Mouse (Mus musculus) heart, adult 2 months (tissue): ENCODE results near the gene Pmp22. TPM values are rescaled to one million over a fixed set of nuclear protein-coding genes. Genes with fewer than 3 reads are reported as not detected.

Source experiments
- DNase-seq, 2 experiments: peaks; one replicate each; pipeline ENCODE4 v3.0.0; 2021
- H3K27ac ChIP-seq: fragments of 200-600 bp; 2 replicates; pipeline ENCODE4 v1.8.1; 2022
- H3K27me3 ChIP-seq: fragments of 200-500 bp; 2 replicates; pipeline ENCODE4 v1.6.1; 2012; ENCODE audit warnings: mild to moderate bottlenecking, low read length, inconsistent platforms, mixed read lengths; ENCODE audit not compliant: control insufficient read depth, insufficient read depth
- H3K36me3 ChIP-seq: fragments of 200-500 bp; 2 replicates; pipeline ENCODE4 v1.6.1; 2012; ENCODE audit warnings: low read length, inconsistent platforms; ENCODE audit not compliant: control insufficient read depth, insufficient read depth
- H3K4me1 ChIP-seq: fragments of 200-500 bp; 2 replicates; pipeline ENCODE4 v1.6.1; 2011; ENCODE audit warnings: low read length; ENCODE audit not compliant: control insufficient read depth, insufficient read depth
- H3K4me3 ChIP-seq: fragments of 200-600 bp; 2 replicates; pipeline ENCODE4 v1.8.1; 2022
- H3K79me2 ChIP-seq: fragments of 200-500 bp; replicated peaks from 2 replicates; pipeline ENCODE4 v1.6.1; 2012; ENCODE audit warnings: mild to moderate bottlenecking, inconsistent platforms, low read length, moderate library complexity, mixed read lengths; ENCODE audit not compliant: control insufficient read depth, insufficient read depth
- H3K9ac ChIP-seq: fragments of 200-500 bp; 2 replicates; pipeline ENCODE4 v1.6.1; 2012; ENCODE audit warnings: low read depth, mild to moderate bottlenecking, control low read depth, inconsistent platforms, low read length, mixed read lengths
- CTCF ChIP-seq: fragments of 200-600 bp; IDR thresholded peaks from 2 replicates; pipeline ENCODE4 v1.8.1; 2022; ENCODE audit warnings: antibody characterized with exemption, mild to moderate bottlenecking, moderate library complexity
- EP300 ChIP-seq: fragments of 200-500 bp; IDR thresholded peaks from 2 replicates; pipeline ENCODE4 v1.6.1; 2011; ENCODE audit warnings: low read depth, low read length, control low read depth; ENCODE audit not compliant: insufficient read depth
- POLR2A ChIP-seq: fragments of 200-500 bp; IDR thresholded peaks from 2 replicates; pipeline ENCODE4 v1.6.1; 2011; ENCODE audit warnings: mild to moderate bottlenecking, low read depth, low read length, control low read depth; ENCODE audit not compliant: insufficient read depth
- WGBS: fragments of 180-500 bp; shearing (Covaris S2); methylation state at CpG from one replicate; pipeline ENCODE4 v1.1.7; 2018; 5-methylcytosine and 5-hydroxymethylcytosine counted together
- intact Hi-C: fragments of 180-260 bp; cut with DNase I; formaldehyde crosslinking; loops from one replicate; pipeline ENCODE4 v1.15.1; 2025
- polyA plus RNA-seq: library from polyadenylated mRNA; depleted of rRNA; stranded (reverse); fragments of >200 nt; gene quantifications from 2 replicates; pipeline ENCODE4 v1.2.3, GENCODE M21; 2012
- total RNA-seq, 2 experiments: library from RNA; stranded (reverse); gene quantifications; 2 replicates each; pipeline ENCODE4 v1.2.3; 2021

The Pmp22 gene
- total and polyA plus RNA-seq, 3 experiments, result 37.5 to 69.4 (median 49.6) TPM

DNA sequence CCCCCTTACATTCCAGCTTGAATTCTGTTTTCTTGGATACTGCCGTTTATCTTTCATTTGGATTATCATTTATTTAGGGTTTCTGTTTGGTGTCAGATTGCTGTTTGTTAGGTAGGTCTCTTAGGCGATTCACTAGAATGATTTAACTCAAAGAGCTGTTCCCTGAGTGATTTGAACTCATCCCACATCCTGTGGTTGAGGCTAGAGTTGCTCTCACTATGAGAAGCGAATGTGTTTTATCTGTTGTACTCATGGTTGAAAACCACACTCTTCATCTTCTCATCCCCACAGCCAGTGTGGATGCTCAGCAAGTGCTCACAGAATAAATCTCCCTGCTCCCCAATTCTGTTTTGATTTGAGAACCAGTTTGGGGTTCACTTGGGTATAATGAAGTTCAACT lies 19.5 kb downstream of the Pmp22 start:
- no peaks in the 10 kb centered on the region for H3K27me3 ChIP-seq
- H3K4me3 ChIP-seq, result no peak overlapping the region
- H3K36me3 ChIP-seq, result peaks cover 13% of the 10 kb centered on the region
- peaks cover 7% of the 10 kb centered on the region for H3K4me1 ChIP-seq
- TF ChIP-seq CTCF, result no peak
- no peak for TF ChIP-seq POLR2A
- no peak for TF ChIP-seq EP300
- no peak overlapping the region for H3K9ac ChIP-seq
- intact Hi-C loops, result no loop called here
- 81% methylated on average over 3 of the region's 3 CpGs for WGBS
- DNase-seq, result no peak
- no peak overlapping the region for H3K27ac ChIP-seq
- no peaks in the 10 kb centered on the region for H3K79me2 ChIP-seq

DNA sequence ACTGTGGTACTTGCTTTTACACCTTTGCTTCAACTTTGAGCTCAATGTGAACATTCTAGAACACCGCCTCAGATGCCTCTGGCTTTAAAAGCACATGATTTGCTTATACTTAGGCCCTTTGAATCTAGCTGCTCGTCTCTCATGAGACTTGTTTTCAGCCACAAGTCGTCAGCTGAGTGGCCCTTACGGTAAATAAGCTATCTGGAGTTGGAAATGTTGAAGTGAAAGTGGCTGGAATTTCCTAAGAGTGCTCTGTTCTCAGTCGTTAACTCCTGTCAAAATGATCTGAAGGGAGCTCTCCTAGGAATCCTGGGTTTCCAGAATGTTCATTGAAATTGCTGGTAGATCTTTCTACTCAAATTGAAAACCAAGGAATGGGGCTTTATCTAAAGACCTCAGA lies 23.1 kb downstream of the Pmp22 start:
- WGBS, result 66% methylated on average over 5 of the region's 5 CpGs
- intact Hi-C loops, result no loop called here
- H3K4me1 ChIP-seq, result peaks cover 1% of the 10 kb centered on the region
- no peaks in the 10 kb centered on the region for H3K27me3 ChIP-seq
- H3K79me2 ChIP-seq, result no peaks in the 10 kb centered on the region
- no peak overlapping the region for H3K9ac ChIP-seq
- no peak overlapping the region for H3K4me3 ChIP-seq
- H3K36me3 ChIP-seq, result peaks cover 4% of the 10 kb centered on the region
- no peak for DNase-seq
- H3K27ac ChIP-seq, result no peak overlapping the region
- TF ChIP-seq CTCF (no peak), EP300 (no peak), POLR2A (no peak)

DNA sequence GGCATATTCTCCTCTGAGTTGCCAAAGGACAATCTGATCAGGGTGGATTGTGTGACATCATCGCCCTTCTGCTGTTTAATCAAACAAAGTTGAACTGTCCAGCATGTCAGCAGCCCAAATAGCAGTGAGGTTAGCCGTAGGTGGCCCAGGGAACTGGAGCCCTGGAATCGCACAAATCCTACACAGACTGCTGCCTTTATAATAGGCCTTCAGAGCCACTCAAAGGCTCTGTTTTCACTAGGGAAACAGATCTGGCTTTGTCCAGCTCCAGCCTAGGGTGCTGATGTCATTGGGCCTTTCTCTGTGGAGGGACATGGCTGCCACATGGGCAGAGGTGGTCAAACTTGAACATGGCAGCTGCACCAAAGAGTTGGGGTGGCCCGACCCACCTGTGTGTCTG lies 28.3 kb downstream of the Pmp22 start:
- Histone ChIP-seq H3K79me2 (no peaks in the 10 kb centered on the region), H3K4me3 (no peak overlapping the region), H3K4me1 (no peaks in the 10 kb centered on the region), H3K27me3 (no peaks in the 10 kb centered on the region), H3K27ac (no peak overlapping the region), H3K9ac (no peak overlapping the region), H3K36me3 (peaks cover under 1% of the 10 kb centered on the region; the same call in 1 of the 2 replicates)
- intact Hi-C loops, result no loop called here
- DNase-seq, result no peak
- WGBS, result 89% methylated on average over 4 of the region's 4 CpGs
- no peak for TF ChIP-seq EP300
- TF ChIP-seq POLR2A, result no peak
- TF ChIP-seq CTCF, result no peak

DNA sequence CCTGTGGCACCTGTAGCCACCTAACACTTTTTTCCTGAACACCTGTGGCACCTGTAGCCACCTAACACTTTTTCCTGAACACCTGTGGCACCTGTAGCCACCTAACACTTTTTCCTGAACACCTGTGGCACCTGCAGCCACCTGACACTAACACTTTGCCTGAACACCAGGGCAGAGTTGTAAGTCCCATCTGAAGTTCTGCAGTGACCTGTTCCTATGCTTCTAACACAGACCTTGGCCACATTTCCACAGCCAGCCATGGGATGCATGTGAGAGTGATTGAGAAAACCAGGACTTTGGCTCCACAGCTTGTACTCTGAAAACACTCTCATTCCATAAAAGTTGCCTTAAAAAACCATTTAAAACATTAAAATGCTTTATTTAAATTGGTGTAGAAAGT lies 32.1 kb downstream of the Pmp22 start:
- intact Hi-C loops, result loop anchor here (10.0 kb wide), 1 partner anchor 416 kb away; no protein-coding TSS in a partner anchor

DNA sequence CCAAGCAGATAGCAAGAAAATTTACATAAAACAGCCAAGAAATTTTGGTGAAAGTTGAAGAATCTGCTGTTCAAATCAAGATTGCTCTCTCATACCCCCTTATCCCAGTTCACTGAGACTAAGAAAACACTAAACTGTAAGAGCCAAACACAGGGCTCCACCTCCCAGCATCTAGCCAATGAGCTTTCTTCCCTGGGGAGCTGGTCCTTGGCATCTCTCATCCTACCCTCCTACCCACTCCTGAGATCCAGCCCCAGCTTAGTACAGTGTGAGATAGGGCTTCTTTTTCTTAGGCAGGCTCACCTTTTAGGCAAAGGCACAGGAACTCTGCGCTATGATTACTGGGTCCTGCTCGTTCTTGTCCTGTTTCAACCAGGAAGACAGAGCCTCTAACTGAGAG lies 34.0 kb downstream of the Pmp22 start:
- no peak for TF ChIP-seq EP300
- no peak for TF ChIP-seq CTCF
- TF ChIP-seq POLR2A, result no peak
- H3K27me3 ChIP-seq, result no peaks in the 10 kb centered on the region
- H3K36me3 ChIP-seq, result no peaks in the 10 kb centered on the region
- no peaks in the 10 kb centered on the region for H3K79me2 ChIP-seq
- no peak overlapping the region; the same call in 1 of the 2 replicates for H3K27ac ChIP-seq
- no peak overlapping the region for H3K9ac ChIP-seq
- H3K4me1 ChIP-seq, result no peaks in the 10 kb centered on the region
- H3K4me3 ChIP-seq, result no peak overlapping the region
- no peak for DNase-seq
- intact Hi-C loops, result loop anchor here (10.0 kb wide), 1 partner anchor 418 kb away; no protein-coding TSS in a partner anchor
- 81% methylated on average over 2 of the region's 2 CpGs for WGBS

More for the DNA sequence above, 32.1 kb downstream of the Pmp22 start:
- Histone ChIP-seq H3K4me3 (no peak overlapping the region), H3K4me1 (no peaks in the 10 kb centered on the region), H3K9ac (no peak overlapping the region), H3K27ac (no peak overlapping the region), H3K27me3 (no peaks in the 10 kb centered on the region), H3K79me2 (no peaks in the 10 kb centered on the region), H3K36me3 (no peaks in the 10 kb centered on the region)
- DNase-seq, result no peak
- TF ChIP-seq POLR2A (no peak), EP300 (no peak), CTCF (no peak)

DNA sequence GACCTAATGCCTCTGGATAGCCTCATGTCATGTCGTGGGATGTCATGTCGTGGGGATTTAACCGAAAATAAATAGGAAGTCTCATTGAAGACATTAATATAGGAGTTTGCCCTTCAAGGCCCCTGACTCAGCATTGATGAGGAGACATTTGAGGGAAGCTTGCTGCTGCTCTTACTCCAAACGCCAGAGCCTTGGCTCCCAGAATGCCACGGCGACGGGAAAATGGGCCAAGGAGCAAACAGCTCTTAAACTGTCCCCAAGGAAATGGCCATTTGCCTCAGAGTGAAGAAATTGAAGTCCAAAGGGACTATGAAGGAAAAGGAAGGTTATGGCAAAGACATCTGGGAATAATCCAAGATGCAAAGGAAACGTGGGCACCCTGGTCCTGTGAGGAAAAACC lies 34.8 kb downstream of the Pmp22 start:
- H3K36me3 ChIP-seq, result no peaks in the 10 kb centered on the region
- H3K9ac ChIP-seq, result no peak overlapping the region
- H3K4me3 ChIP-seq, result no peak overlapping the region
- H3K4me1 ChIP-seq, result no peaks in the 10 kb centered on the region
- peak in 1 of 2 experiments; percentile 37 for DNase-seq
- H3K27me3 ChIP-seq, result no peaks in the 10 kb centered on the region
- intact Hi-C loops, result loop anchor here (10.0 kb wide), 1 partner anchor 419 kb away; no protein-coding TSS in a partner anchor
- peak overlapping the region; percentile 20 for H3K27ac ChIP-seq
- H3K79me2 ChIP-seq, result no peaks in the 10 kb centered on the region
- 73% methylated on average over 8 of the region's 8 CpGs for WGBS
- TF ChIP-seq CTCF, result no peak
- no peak for TF ChIP-seq EP300
- no peak for TF ChIP-seq POLR2A
